Mouse (Mus musculus) granulocyte monocyte progenitor cell, adult 5-6 weeks (primary cell): ENCODE data around the gene Lrp10. TPM values are rescaled to one million over a fixed set of nuclear protein-coding genes. Genes with fewer than 3 reads are reported as not detected.

Source experiments
- ATAC-seq: replicated peaks from 2 replicates; pipeline ENCODE4 v1.8.0; 2016; ENCODE audit warnings: mild to moderate bottlenecking, moderate TSS enrichment, inconsistent platforms; ENCODE audit not compliant: poor library complexity, severe bottlenecking
- total RNA-seq, 2 experiments: library from RNA; stranded (forward) in 1 of 2; stranded (reverse) in 1 of 2; fragments of 200-712, 200-1000 nt in 1 of 2; fragments of >200 nt in 1 of 2; fragmentation: Nextera tagmentation in 1 of 2; gene quantifications; 2 replicates each; pipeline ENCODE4 v1.2.3; 2014 to 2017

Lrp10 gene
- total RNA-seq, 2 experiments from 2014 or later = 23.7 to 41.5 TPM

GRCm38 (mm10) chr14:54516710-54517310, 52.9 kb downstream of the Lrp10 start:
- ATAC-seq = no peak

Other genes with a start within 250 kb of the Lrp10 start
- 248 and 260 TPM in 2 replicates for gene Dad1, start 210.0 kb upstream of the Lrp10 start, total RNA-seq (2014; fragmentation: Nextera tagmentation)
- gene Dad1, start 210.0 kb upstream of the Lrp10 start, total RNA-seq (2017) = 123 and 177 TPM in 2 replicates
- gene Abhd4, start 209.9 kb upstream of the Lrp10 start, total RNA-seq (2014; fragmentation: Nextera tagmentation) = 39.9 and 41.9 TPM in 2 replicates
- gene Abhd4, start 209.9 kb upstream of the Lrp10 start, total RNA-seq (2017) = 24.3 and 24.9 TPM in 2 replicates
- not detected in 2 replicates for gene Olfr49, start 179.2 kb upstream of the Lrp10 start, total RNA-seq (2014; fragmentation: Nextera tagmentation)
- not detected in 2 replicates for gene Olfr49, start 179.2 kb upstream of the Lrp10 start, total RNA-seq (2017)
- 43.2 and 53.8 TPM in 2 replicates for gene Oxa1l, start 103.3 kb upstream of the Lrp10 start, total RNA-seq (2014; fragmentation: Nextera tagmentation)
- 30.6 and 51.1 TPM in 2 replicates for gene Oxa1l, start 103.3 kb upstream of the Lrp10 start, total RNA-seq (2017)
- 10.3 and 10.7 TPM in 2 replicates for gene Slc7a7, start 46.4 kb upstream of the Lrp10 start, total RNA-seq (2014; fragmentation: Nextera tagmentation)
- gene Slc7a7, start 46.4 kb upstream of the Lrp10 start, total RNA-seq (2017) = 3.0 and 3.1 TPM in 2 replicates
- 63.7 and 100 TPM in 2 replicates for gene Mrpl52, start 37.2 kb upstream of the Lrp10 start, total RNA-seq (2014; fragmentation: Nextera tagmentation)
- 34.0 and 40.1 TPM in 2 replicates for gene Mrpl52, start 37.2 kb upstream of the Lrp10 start, total RNA-seq (2017)
- gene Mmp14, start 32.5 kb upstream of the Lrp10 start, total RNA-seq (2014; fragmentation: Nextera tagmentation) = not detected in 2 replicates
- gene Mmp14, start 32.5 kb upstream of the Lrp10 start, total RNA-seq (2017) = not detected in 2 replicates
- not detected in 2 replicates for gene Rem2, start 12.0 kb downstream of the Lrp10 start, total RNA-seq (2014; fragmentation: Nextera tagmentation)
- not detected in 2 replicates for gene Rem2, start 12.0 kb downstream of the Lrp10 start, total RNA-seq (2017)
- 69.5 and 89.4 TPM in 2 replicates for gene Prmt5, start 53.4 kb downstream of the Lrp10 start, total RNA-seq (2014; fragmentation: Nextera tagmentation)
- gene Prmt5, start 53.4 kb downstream of the Lrp10 start, total RNA-seq (2017) = 57.4 and 68.2 TPM in 2 replicates
- gene Haus4, start 90.5 kb downstream of the Lrp10 start, total RNA-seq (2014; fragmentation: Nextera tagmentation) = 70.3 and 79.6 TPM in 2 replicates
- gene Haus4, start 90.5 kb downstream of the Lrp10 start, total RNA-seq (2017) = 85.8 and 93.8 TPM in 2 replicates
- gene Ajuba, start 113.4 kb downstream of the Lrp10 start, total RNA-seq (2014; fragmentation: Nextera tagmentation) = 0.77 and 1.0 TPM in 2 replicates
- 1.2 and 2.1 TPM in 2 replicates for gene Ajuba, start 113.4 kb downstream of the Lrp10 start, total RNA-seq (2017)
- gene 4931414P19Rik, start 141.9 kb downstream of the Lrp10 start, total RNA-seq (2014; fragmentation: Nextera tagmentation) = 5.8 and 9.9 TPM in 2 replicates
- gene 4931414P19Rik, start 141.9 kb downstream of the Lrp10 start, total RNA-seq (2017) = 3.6 and 4.3 TPM in 2 replicates
- gene Psmb5, start 153.9 kb downstream of the Lrp10 start, total RNA-seq (2014; fragmentation: Nextera tagmentation) = 237 and 287 TPM in 2 replicates
- gene Psmb5, start 153.9 kb downstream of the Lrp10 start, total RNA-seq (2017) = 63.3 and 69.9 TPM in 2 replicates
- gene Psmb11, start 157.3 kb downstream of the Lrp10 start, total RNA-seq (2014; fragmentation: Nextera tagmentation) = 0.09 TPM in 1 of 2 replicates, not detected in the other
- gene Psmb11, start 157.3 kb downstream of the Lrp10 start, total RNA-seq (2017) = not detected in 2 replicates
- gene Gm17606, start 176.8 kb downstream of the Lrp10 start, total RNA-seq (2014; fragmentation: Nextera tagmentation) = not detected in 2 replicates
- gene Gm17606, start 176.8 kb downstream of the Lrp10 start, total RNA-seq (2017) = not detected in 2 replicates
- gene Cdh24, start 177.2 kb downstream of the Lrp10 start, total RNA-seq (2014; fragmentation: Nextera tagmentation) = 0.54 and 1.4 TPM in 2 replicates
- gene Cdh24, start 177.2 kb downstream of the Lrp10 start, total RNA-seq (2017) = 0.39 and 0.41 TPM in 2 replicates
- 44.3 and 69.7 TPM in 2 replicates for gene 1700123O20Rik, start 222.1 kb downstream of the Lrp10 start, total RNA-seq (2014; fragmentation: Nextera tagmentation)
- gene 1700123O20Rik, start 222.1 kb downstream of the Lrp10 start, total RNA-seq (2017) = 42.2 and 50.0 TPM in 2 replicates
- 236 and 252 TPM in 2 replicates for gene Acin1, start 222.8 kb downstream of the Lrp10 start, total RNA-seq (2014; fragmentation: Nextera tagmentation)
- 198 and 208 TPM in 2 replicates for gene Acin1, start 222.8 kb downstream of the Lrp10 start, total RNA-seq (2017)
- gene Gm29776, start 234.7 kb downstream of the Lrp10 start, total RNA-seq (2014; fragmentation: Nextera tagmentation) = 0.15 TPM in 1 of 2 replicates, not detected in the other
- gene Gm29776, start 234.7 kb downstream of the Lrp10 start, total RNA-seq (2017) = 0.22 TPM in 1 of 2 replicates, not detected in the other
- 23.1 and 45.9 TPM in 2 replicates for gene Cebpe, start 248.0 kb downstream of the Lrp10 start, total RNA-seq (2014; fragmentation: Nextera tagmentation)
- gene Cebpe, start 248.0 kb downstream of the Lrp10 start, total RNA-seq (2017) = 57.2 and 63.7 TPM in 2 replicates